Mouse (Mus musculus) heart, embryonic 10.5 days (tissue): ENCODE results near the gene Cd27. TPM values are rescaled to one million over a fixed set of nuclear protein-coding genes. Genes with fewer than 3 reads are reported as not detected.
A peak's percentile ranks its signal among the peaks of the same experiment; 100 is the strongest.
"Not testable (repeated sequence)": the region's sequence is repeated elsewhere in the genome, so short reads cannot be mapped to it uniquely, and the experiment has no call there.

Experiments used
- DNase-seq: peaks from one replicate; pipeline ENCODE4 v3.0.0-alpha.2; 2017; ENCODE audit warnings: low spot score
- H3K27ac ChIP-seq: fragments of 300-500 bp; sonication (generic); 2 replicates; pipeline ENCODE4 v1.5.1; 2016; ENCODE audit warnings: mild to moderate bottlenecking
- H3K27me3 ChIP-seq: fragments of 300-500 bp; sonication (generic); 2 replicates; pipeline ENCODE4 v1.6.1; 2016; ENCODE audit warnings: mild to moderate bottlenecking; ENCODE audit not compliant: poor library complexity, insufficient read depth, severe bottlenecking
- H3K36me3 ChIP-seq: fragments of 300-500 bp; sonication (generic); 2 replicates; pipeline ENCODE4 v1.6.1; 2016; ENCODE audit warnings: mild to moderate bottlenecking, moderate library complexity
- H3K4me1 ChIP-seq: fragments of 300-500 bp; sonication (generic); 2 replicates; pipeline ENCODE4 v1.6.1; 2016; ENCODE audit warnings: mild to moderate bottlenecking
- H3K4me3 ChIP-seq: fragments of 300-500 bp; sonication (generic); 2 replicates; pipeline ENCODE4 v1.5.1; 2016; ENCODE audit warnings: mild to moderate bottlenecking, moderate library complexity
- H3K9me3 ChIP-seq: fragments of 300-500 bp; sonication (generic); 2 replicates; pipeline ENCODE4 v1.6.1; 2016; ENCODE audit warnings: mild to moderate bottlenecking, moderate library complexity
- WGBS: fragments of 180-500 bp; shearing (Covaris S2); methylation state at CpG from one replicate; pipeline ENCODE4 v1.1.7; 2016; 5-methylcytosine and 5-hydroxymethylcytosine counted together
- polyA plus RNA-seq: library from polyadenylated mRNA; unstranded; fragments of >200 nt; fragmentation: Nextera tagmentation; extraction: Ambion mirVana; gene quantifications from 2 replicates; pipeline ENCODE4 v1.2.1, GENCODE M21; 2016

Cd27 gene
- polyA plus RNA-seq, result 1.3 and 2.1 TPM in 2 replicates

DNA sequence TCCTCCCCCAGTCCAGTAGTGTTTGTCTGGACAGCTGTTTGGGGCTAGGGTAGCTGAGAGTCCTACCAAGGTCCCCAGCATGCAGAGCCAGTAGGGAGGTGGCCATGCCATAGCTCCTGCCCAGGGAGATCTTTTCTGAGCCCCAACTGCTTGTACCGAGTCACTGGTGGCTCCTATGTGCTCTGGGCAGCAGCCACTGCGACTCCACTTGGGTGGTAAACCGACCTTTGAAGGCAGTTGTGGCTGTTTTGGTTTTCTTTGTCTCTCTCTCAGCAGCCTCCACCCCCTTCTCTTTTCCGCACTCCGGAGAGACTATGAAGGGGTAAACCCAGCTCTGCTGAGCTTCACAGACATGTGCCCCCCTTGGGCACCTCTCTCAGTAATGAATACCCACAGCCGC, at the start of gene Cd27:
Gene Cd27 (minus strand): TSS at position 229 of the 400 bp plus-strand sequence.
- Histone ChIP-seq H3K36me3 (no peaks in the 10 kb centered on the region), H3K4me1 (peaks cover 36% of the 10 kb centered on the region), H3K27me3 (no peaks in the 10 kb centered on the region), H3K9me3 (no peaks in the 10 kb centered on the region), H3K27ac (no peak within 1 kb of the TSS), H3K4me3 (no peak within 1 kb of the TSS)
- DNase-seq, result no peak
- WGBS, result 50% methylated on average over 6 of the region's 6 CpGs

DNA sequence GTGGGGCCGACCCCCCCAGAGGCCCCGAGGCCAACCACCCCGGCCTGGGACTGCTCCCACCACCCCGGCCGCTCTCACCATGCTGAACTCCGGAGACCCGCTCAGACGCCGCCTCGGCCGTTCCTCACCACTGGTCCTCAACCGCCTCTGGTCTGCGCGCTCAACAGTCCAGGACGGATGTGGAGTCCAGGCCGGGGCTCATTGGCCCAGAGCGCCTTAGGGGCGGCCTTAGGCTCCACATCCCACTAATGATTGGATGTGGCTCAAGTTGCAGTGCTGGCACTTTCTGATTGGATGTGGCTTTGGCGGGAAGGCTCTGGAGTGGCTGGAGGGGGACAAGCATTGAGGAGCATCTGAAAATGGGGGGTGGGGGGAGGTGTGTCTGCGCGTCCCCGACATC, 49.1 kb upstream of the Cd27 start, which contains the start of gene Tuba3a:
Gene Tuba3a (minus strand): TSS at position 153 of the 400 bp plus-strand sequence.
- WGBS, result 90% methylated on average over 22 of the region's 22 CpGs
- H3K4me1 ChIP-seq, result no peaks in the 10 kb centered on the region
- no peak within 1 kb of the TSS for H3K4me3 ChIP-seq
- H3K27ac ChIP-seq, result no peak within 1 kb of the TSS
- H3K27me3 ChIP-seq, result 0 out of 2 replicates have a peak, but pooled peaks cover 4% of the 10 kb centered on the region
- DNase-seq, result no peak
- no peaks in the 10 kb centered on the region for H3K9me3 ChIP-seq
- no peaks in the 10 kb centered on the region for H3K36me3 ChIP-seq

DNA sequence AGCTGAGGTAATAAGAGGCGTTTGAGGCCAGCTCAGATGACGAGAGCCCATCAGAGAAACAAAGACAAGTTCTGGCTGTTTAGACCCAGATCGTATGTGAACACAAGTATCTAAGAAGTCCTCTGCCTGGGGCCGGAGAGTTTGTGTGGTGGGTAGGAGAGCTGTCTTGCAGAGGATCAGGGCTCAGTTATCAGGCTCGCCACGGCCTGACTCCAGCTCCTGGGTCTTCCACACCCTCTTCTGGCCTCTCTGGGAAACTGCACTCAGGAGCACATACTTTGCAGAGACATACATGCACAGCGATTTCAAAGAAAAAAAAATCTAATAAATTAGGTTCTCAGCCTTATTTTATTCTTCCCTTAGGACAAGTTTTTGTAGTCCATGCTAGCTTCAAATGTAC, 47.9 kb upstream of the Cd27 start:
- Histone ChIP-seq H3K27ac (no peak overlapping the region), H3K4me1 (no peaks in the 10 kb centered on the region), H3K27me3 (0 out of 2 replicates have a peak, but pooled peaks cover 4% of the 10 kb centered on the region), H3K36me3 (no peaks in the 10 kb centered on the region), H3K9me3 (no peaks in the 10 kb centered on the region), H3K4me3 (no peak overlapping the region)
- WGBS, result 88% methylated on average over 7 of the region's 7 CpGs
- DNase-seq, result no peak

GRCm38 (mm10) chr6:125284250-125284649, 47.4 kb upstream of the Cd27 start:
- Histone ChIP-seq H3K27ac (no peak overlapping the region), H3K36me3 (no peaks in the 10 kb centered on the region), H3K4me3 (no peak overlapping the region), H3K27me3 (0 out of 2 replicates have a peak, but pooled peaks cover 3% of the 10 kb centered on the region), H3K9me3 (no peaks in the 10 kb centered on the region), H3K4me1 (no peaks in the 10 kb centered on the region)
- no peak for DNase-seq
- WGBS, result 52% methylated on average over 8 of the region's 8 CpGs

GRCm38 (mm10) chr6:125282721-125283120, 45.9 kb upstream of the Cd27 start:
- not testable (repeated sequence) for H3K9me3 ChIP-seq, H3K36me3 ChIP-seq, H3K4me1 ChIP-seq, H3K27ac ChIP-seq, H3K4me3 ChIP-seq, H3K27me3 ChIP-seq, DNase-seq
- WGBS, result 86% methylated on average over 13 of the region's 13 CpGs

DNA sequence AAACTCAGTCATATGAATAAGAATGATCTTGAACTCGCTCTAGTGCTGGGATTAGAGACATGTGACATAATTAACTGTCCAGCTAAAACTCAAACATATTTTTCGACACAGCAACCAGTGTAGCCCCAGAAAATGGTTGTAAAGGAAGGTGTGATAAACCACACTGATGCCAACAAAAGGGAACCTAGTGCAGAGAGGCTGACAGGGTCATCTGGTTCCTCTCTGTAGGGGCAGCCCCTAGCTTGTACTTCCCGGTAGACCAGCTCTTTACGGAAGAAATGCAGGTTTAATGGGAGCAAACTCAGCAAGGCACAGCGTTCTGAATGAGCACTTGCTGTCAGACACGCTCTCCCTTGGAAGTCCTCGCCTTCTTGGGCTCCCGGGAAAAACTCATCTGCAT, 42.9 kb upstream of the Cd27 start:
- H3K36me3 ChIP-seq, result no peaks in the 10 kb centered on the region
- no peak overlapping the region for H3K27ac ChIP-seq
- WGBS, result 60% methylated on average over 8 of the region's 8 CpGs
- no peaks in the 10 kb centered on the region for H3K27me3 ChIP-seq
- DNase-seq, result no peak
- no peaks in the 10 kb centered on the region for H3K9me3 ChIP-seq
- no peak overlapping the region for H3K4me3 ChIP-seq
- H3K4me1 ChIP-seq, result no peaks in the 10 kb centered on the region

- peaks cover 4% of the 10 kb centered on the region; the same call in 1 of the 2 replicates for H3K4me1 ChIP-seq
- H3K9me3 ChIP-seq, result no peaks in the 10 kb centered on the region
- no peak overlapping the region for H3K27ac ChIP-seq
- no peak overlapping the region for H3K4me3 ChIP-seq
- no peaks in the 10 kb centered on the region for H3K36me3 ChIP-seq
- peaks cover 16% of the 10 kb centered on the region; the same call in 1 of the 2 replicates for H3K27me3 ChIP-seq
- DNase-seq, result no peak
- WGBS, result 58% methylated on average over 15 of the region's 15 CpGs
These were observed 38.2 kb upstream of the Cd27 start for GRCm38 (mm10) chr6:125274841-125275563.

GRCm38 (mm10) chr6:125272228-125272785, 35.5 kb upstream of the Cd27 start:
- 77% methylated on average over 10 of the region's 10 CpGs for WGBS
- peak overlapping the region; percentile 77 for H3K27ac ChIP-seq
- H3K4me1 ChIP-seq, result peaks cover 4% of the 10 kb centered on the region; the same call in 1 of the 2 replicates
- no peak overlapping the region for H3K4me3 ChIP-seq
- no peaks in the 10 kb centered on the region for H3K9me3 ChIP-seq
- H3K27me3 ChIP-seq, result peaks cover 16% of the 10 kb centered on the region; the same call in 1 of the 2 replicates
- no peaks in the 10 kb centered on the region for H3K36me3 ChIP-seq
- DNase-seq, result no peak

DNA sequence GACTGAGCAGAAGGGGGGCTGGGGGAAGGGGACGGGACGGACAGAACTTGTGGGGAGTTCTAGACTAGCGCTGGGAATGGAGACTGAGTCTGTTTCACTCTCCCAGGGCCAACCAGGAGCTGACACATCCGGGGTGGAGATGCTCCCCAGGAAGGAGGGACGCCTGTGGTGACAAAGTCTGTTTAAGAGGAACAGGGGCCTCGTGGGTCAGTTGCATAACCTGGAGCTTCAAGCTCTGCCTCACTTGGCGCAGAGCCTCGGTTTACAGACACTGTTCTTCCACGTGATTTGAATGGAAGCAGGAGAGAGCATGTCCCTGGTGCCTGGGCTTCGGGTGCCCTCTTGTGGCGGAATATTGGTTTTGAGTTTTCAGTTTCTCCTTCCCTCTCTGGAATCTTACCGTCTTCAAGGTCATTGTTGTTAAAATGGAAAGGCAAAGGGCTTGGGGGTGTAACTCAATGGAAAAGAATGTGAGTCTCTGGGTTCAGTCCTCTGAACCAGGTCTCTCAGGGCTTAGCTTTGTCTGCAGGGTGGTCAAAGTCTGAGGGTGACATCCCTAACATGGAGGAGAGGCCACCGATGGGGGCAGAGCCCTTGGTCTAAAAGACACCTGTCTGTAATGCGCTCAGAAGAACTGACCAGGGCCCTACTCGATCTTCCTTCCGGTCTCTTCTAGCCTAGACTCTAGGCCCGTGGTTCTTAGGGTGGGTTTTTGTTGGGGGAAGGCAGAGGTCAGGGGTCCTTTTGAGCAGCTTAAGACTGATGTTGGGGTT, 34.8 kb upstream of the Cd27 start:
- DNase-seq, result peak; percentile 93
- H3K27ac ChIP-seq, result peak overlapping the region; percentile 77
- H3K27me3 ChIP-seq, result peaks cover 16% of the 10 kb centered on the region; the same call in 1 of the 2 replicates
- 18% methylated on average over 17 of the region's 17 CpGs for WGBS
- peaks cover 4% of the 10 kb centered on the region; the same call in 1 of the 2 replicates for H3K4me1 ChIP-seq
- no peaks in the 10 kb centered on the region for H3K36me3 ChIP-seq
- peak overlapping the region; percentile 27 for H3K4me3 ChIP-seq
- no peaks in the 10 kb centered on the region for H3K9me3 ChIP-seq

- Histone ChIP-seq H3K9me3 (no peaks in the 10 kb centered on the region), H3K27me3 (peaks cover 16% of the 10 kb centered on the region; the same call in 1 of the 2 replicates), H3K4me3 (no peak overlapping the region), H3K4me1 (peaks cover 4% of the 10 kb centered on the region; the same call in 1 of the 2 replicates), H3K27ac (no peak overlapping the region), H3K36me3 (no peaks in the 10 kb centered on the region)
- whole genome bisulfite sequencing, result 48% methylated on average over 6 of the region's 6 CpGs
- DNase-seq, result no peak
These were observed 32.0 kb upstream of the Cd27 start for GRCm38 (mm10) chr6:125268799-125269198.

GRCm38 (mm10) chr6:125267469-125267868, 30.7 kb upstream of the Cd27 start:
- Histone ChIP-seq H3K4me1 (peaks cover 4% of the 10 kb centered on the region; the same call in 1 of the 2 replicates), H3K36me3 (no peaks in the 10 kb centered on the region), H3K27me3 (peaks cover 10% of the 10 kb centered on the region; the same call in 1 of the 2 replicates), H3K9me3 (no peaks in the 10 kb centered on the region), H3K27ac (no peak overlapping the region), H3K4me3 (no peak overlapping the region)
- WGBS, result 83% methylated on average over 3 of the region's 3 CpGs
- no peak for DNase-seq

- not testable (repeated sequence) for H3K27ac ChIP-seq, H3K4me3 ChIP-seq, DNase-seq, H3K36me3 ChIP-seq, H3K9me3 ChIP-seq, H3K4me1 ChIP-seq
- 70% methylated on average over 6 of the region's 6 CpGs for WGBS
- peaks cover 10% of the 10 kb centered on the region; the same call in 1 of the 2 replicates for H3K27me3 ChIP-seq
These were observed 29.8 kb upstream of the Cd27 start for GRCm38 (mm10) chr6:125266600-125266999.
